Mouse (Mus musculus): ENCODE results near the gene Bok.
"Not testable (repeated sequence)": the region's sequence is repeated elsewhere in the genome, so short reads cannot be mapped to it uniquely, and the experiment has no call there.

The Bok gene

DNA sequence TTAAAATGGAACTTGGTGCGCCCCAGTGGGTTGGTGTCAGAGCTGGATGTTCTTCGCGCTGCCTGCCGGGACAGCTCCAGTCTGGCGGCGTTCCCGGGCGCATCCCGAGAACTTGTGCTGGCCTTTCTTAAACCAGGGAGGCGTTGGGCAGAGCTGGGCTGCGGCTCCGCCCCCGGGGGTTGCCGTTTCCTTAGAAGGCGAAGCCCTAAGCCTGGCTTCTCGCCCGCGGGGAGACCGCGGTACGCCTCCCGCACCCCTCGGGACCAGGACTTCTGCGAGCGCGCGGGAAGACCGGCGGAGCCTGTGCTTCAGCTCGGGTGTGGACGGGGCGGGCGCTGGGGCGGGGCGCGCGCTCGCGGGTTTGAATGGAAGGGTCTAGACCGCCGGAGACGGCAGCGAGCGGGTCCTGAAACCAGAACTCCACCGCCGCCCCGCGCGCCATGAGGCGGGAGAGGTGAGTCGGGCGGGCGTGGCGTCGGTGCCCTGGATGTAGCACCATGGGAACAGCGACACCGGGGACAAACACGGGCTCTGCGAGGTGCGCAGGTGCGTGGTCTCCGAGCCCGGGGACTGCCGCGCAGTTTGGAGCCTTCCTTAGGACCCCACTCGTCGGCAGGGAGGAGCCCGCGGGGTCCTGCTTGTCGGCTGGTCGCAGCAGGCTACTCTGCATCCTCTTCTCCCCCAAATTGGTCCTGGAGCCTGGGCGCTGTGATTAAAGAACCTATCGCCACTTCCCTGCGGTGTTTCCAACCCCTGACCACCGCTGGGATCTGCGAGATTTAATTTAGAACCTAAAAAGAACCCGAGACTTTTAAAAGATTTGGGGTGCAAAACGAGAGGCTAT, at the start of gene Bok:
TSS of gene Bok (plus strand) at position 260 of the 844 bp plus-strand sequence.
- peak; percentile 88 for DNase-seq (ENCODE audit: low read depth, low spot score)

- DNase-seq (ENCODE audit: low read depth, low spot score): no peak
Measured at GRCm38 (mm10) chr1:93636211-93636897, 49.1 kb upstream of the Bok start.

DNA sequence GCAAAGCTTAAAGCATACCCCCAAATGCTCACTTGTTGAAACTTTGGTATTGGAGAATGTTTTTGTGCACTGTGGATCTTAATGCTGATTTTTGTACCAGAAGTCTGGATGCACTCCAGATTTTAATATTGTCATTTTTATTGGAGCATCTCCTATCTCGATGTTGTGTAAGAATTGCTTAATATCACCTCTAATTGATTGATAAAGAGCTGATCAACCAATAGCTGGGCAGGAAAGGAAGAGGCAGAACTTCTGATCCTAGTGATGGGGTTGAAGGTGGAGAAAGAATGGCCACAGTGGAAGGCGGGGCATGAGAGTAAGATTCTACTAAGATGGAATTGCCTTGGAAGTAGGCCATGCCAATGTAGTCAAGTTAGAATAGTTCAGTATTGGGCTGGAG, 43.5 kb upstream of the Bok start:
- DNase-seq (ENCODE audit: low read depth, low spot score): no peak

DNA sequence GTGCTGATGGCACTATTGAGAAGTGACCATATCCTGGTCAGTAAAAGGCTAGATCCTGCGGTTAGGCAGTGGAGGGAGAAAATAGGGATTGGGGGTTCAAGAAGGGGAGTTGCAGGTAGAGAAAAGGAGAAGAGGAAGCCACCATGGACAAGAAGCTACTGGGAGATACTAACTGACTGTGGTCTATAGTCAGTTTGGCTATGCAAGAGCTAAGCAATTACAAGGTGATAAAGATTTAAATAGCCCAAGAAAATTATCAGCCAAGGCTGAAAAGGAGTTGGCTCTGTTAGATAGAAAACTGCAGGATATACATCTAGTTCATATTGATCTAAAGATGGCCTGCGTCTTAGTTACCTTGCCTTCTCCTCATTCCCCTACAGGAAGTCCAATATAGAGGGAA, 42.8 kb upstream of the Bok start:
- DNase-seq (ENCODE audit: low read depth, low spot score): no peak

DNA sequence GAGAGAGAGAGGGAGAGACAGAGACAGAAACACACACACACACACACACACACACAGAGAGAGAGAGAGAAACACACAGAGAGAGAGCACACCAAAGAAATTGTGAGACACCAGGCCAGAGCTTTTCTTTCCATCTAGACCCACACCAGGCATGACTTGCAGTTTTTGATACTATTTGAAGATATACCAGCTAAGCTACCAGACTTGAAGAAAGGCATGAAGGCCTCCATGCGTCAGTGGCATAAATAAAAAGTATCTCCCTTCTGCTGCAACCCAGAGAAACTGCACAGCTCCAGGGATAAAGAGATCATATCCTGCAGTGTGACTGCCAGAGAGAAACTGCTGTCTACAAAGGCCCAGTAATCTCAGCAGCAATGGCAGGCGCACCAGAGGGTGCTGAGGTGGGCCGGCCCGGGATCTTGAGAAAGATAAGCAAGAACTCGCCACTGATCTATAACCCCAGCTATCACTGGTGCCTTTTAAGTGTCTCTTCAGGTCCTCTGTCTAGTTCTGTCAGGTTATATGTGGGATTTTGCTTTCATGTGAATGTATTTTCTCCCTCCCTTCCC, 35.8 kb upstream of the Bok start:
- no peak for DNase-seq (ENCODE audit: low read depth, low spot score)

DNA sequence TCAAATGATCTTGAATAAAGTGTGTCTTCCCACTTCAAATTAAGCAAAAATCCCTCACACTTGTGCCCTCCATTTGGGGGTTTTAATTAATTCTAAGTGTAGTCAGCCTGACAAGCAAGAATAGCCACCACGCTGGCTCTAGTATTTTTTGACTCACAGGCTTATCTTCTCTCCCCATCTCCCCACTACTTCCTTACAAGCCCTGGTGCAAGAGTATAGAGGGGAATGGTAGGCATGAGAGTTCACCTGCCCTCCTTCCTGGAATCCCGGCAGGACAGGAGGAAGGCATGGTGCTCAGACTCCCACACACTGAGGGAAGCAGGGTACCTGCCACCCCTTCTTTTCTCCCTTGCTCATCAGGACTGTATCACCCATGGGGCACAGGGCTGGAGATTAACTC, 31.2 kb upstream of the Bok start:
- no peak for DNase-seq (ENCODE audit: low read depth, low spot score)

GRCm38 (mm10) chr1:93654798-93655197, 30.7 kb upstream of the Bok start:
- DNase-seq (ENCODE audit: low read depth, low spot score): no peak

DNA sequence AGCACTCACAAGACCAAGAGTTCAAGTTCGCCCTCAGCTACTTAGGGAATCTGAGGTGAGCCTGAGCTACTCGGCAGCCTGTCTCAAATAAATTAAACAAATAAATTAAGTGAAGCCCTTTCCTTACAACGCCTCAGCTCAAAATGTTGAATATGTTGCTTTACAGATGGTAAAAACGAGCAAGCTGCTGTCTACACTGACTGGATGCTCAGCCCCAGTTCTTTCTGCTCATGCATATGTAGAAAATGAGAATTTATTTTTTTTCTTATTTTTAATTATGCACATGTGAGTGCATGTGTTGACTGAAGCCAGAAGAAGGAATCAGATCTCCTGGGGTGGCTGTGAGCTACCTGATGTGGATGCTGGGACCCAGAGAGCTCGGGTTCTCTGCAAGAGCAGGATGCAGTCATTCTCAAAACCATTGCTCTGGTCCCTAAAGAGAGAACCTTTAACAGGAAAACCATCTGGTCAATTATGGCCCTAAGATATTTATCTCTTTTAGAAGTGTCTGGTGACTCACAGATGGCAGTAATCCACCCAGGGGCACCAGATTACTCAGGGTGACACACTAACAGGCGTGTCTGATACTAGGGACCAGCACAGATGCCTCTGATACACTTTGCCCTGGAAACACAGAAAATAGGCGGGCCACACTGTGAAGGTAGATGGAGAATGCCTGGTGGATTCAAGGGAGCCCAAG, 29.0 kb upstream of the Bok start:
- no peak for DNase-seq (ENCODE audit: low read depth, low spot score)

- DNase-seq (ENCODE audit: low read depth, low spot score): no peak
Measured at GRCm38 (mm10) chr1:93657025-93657360, 28.5 kb upstream of the Bok start.

DNA sequence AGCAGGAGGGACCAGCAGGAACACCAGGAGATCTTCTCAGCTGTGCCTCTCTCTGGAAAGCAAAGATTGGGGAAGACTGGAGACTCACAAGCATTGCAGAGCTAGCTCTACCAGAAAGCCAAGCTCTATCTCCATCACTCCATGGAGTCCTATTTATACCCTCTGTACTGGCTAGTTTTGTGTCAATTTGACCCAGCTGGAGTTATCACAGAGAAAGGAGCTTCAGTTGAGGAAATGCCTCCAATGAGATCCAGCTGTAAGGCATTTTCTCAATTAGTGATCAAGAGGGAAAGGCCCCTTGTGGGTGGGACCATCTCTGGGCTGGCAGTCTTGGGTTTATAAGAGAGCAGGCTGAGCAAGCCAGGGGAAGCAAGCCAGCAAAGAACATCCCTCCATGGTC, 26.9 kb upstream of the Bok start, which contains the start of gene Stk25:
TSS of gene Stk25 (minus strand) at position 101 of the 400 bp plus-strand sequence.
- not testable (repeated sequence) for DNase-seq (ENCODE audit: low read depth, low spot score)

- peak; percentile 89 for DNase-seq (ENCODE audit: low read depth, low spot score)
Measured at GRCm38 (mm10) chr1:93667760-93668400, 17.6 kb upstream of the Bok start.

DNA sequence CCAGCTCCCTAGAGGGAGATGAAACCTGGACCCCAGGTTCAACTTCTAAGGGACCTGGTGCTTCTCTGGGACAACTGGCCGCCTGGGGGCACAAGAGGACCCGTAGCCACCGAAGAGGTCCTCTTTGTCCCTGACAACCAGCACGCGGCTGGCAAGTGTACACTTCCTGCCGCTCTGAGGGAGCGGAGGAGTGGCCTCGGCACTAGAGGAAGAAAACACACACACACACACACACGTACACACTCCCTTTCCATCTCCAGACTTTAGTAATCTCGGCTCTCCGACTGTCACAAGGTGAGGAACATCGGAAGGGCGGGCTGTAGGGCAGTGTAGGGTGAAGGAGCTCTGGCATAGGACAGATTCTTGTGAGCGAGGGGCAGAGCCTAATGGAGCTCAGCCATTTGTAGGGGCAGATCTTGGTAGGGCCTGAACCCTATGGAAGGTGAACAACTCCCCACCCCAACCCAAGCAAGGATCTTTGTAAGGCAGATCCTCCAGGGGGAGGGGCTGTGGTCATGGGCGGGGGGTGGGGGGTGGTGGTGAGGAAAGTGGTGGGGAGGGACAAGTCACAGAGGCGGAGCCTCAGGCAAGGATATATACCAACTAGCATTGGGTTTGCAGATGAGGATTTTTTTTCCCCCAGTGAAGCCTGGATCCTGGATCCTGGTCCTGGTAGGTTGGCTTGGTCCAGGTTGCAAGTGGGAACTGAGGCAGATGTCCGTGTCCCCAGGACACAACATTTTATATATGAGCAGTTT, 16.5 kb upstream of the Bok start:
- peak; percentile 87 for DNase-seq (ENCODE audit: low read depth, low spot score)

- DNase-seq (ENCODE audit: low read depth, low spot score): no peak
Measured at GRCm38 (mm10) chr1:93669941-93670340, 15.5 kb upstream of the Bok start.

DNA sequence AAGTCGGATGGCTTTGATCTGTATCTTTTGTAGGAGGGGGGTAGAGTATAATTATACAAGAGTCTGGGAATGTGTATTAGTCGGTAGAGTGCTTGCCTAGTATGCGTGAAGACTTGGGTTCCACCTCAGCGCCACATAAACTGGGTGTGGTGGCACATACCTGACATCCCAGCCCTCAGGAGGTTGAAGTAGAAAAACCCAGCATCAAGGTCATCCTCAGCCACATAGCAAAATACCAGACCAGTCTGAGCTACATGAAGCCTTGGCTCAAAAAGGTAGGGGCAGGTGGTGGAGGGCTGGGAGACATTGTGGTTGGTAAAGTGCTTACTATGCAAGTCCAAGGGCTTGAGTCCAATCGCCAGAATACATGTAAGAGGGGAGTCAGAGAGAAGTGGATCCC, 12.8 kb upstream of the Bok start:
- peak; percentile 67 for DNase-seq (ENCODE audit: low read depth, low spot score)

DNA sequence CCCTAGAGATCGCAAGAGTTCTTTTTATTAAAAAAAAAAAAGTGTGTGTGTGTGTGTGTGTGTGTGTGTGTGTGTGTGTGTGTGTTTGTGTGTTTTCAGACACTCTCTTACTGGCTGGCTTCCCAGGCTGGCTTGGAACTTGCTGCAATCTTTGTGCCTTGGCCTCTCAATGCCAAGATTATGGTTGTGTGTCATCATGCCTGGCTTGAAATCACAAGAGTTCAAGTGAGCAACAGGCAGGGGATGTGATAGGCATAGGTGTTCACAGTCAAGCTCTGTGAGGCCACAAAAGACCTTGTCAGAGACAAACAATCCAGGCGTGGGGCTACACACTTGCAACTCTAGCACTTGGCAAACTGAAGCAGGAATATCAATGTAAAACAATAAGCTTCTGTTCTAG, 7.1 kb upstream of the Bok start:
- DNase-seq (ENCODE audit: low read depth, low spot score): no peak

GRCm38 (mm10) chr1:93679889-93680568, 5.4 kb upstream of the Bok start:
- peak; percentile 58 for DNase-seq (ENCODE audit: low read depth, low spot score)

- peak; percentile 87 for DNase-seq (ENCODE audit: low read depth, low spot score)
Measured at GRCm38 (mm10) chr1:93686245-93686960, 943 bp downstream of the Bok start.

DNA sequence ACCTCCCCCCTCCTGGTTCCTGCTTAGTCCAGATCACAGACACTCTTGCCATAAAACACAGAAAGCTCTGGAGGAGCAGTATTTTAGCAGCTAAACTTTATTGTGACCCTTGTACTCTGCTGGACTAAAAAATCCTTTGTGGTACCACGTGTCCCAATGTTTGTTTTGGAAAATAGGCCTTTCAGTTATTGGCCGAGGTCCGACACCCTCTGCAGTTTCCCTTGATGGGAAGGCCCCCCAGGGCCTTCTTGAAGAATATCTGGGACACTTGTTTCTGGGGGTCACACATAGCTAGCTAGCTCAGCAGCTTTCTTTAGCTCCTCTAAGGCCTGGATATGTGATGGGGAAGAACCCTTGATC, 1.5 kb downstream of the Bok start:
- DNase-seq (ENCODE audit: low read depth, low spot score): no peak

- DNase-seq (ENCODE audit: low read depth, low spot score): no peak
Measured at GRCm38 (mm10) chr1:93688154-93688553, 2.7 kb downstream of the Bok start.
